Mouse (Mus musculus) cerebellum, postnatal 10 days (tissue): Measurements from ENCODE around the gene Insr.
"Not testable (repeated sequence)": the region's sequence is repeated elsewhere in the genome, so short reads cannot be mapped to it uniquely, and the experiment has no call there.

Source experiments
- DNase-seq, 2 experiments: peaks; one replicate each; pipeline ENCODE4 v3.0.0; 2021; ENCODE audit warnings: mixed read lengths in 2 of 2

Insr gene

GRCm38 (mm10) chr8:3230118-3231060, 49.0 kb downstream of the Insr start:
- no peak for DNase-seq

GRCm38 (mm10) chr8:3227423-3227822, 52.0 kb downstream of the Insr start:
- no peak for DNase-seq

- no peak for DNase-seq
Measured at GRCm38 (mm10) chr8:3225731-3226130, 53.7 kb downstream of the Insr start.

- no peak for DNase-seq
Measured at GRCm38 (mm10) chr8:3225184-3225583, 54.2 kb downstream of the Insr start.

GRCm38 (mm10) chr8:3222636-3222965, 56.8 kb downstream of the Insr start:
- DNase-seq: no peak

- DNase-seq: no peak
Measured at GRCm38 (mm10) chr8:3221960-3222635, 57.3 kb downstream of the Insr start.

- peak; percentile 91 to 95 for DNase-seq
Measured at GRCm38 (mm10) chr8:3221047-3221959, 58.1 kb downstream of the Insr start.

- DNase-seq: peak; percentile 57 to 59
Measured at GRCm38 (mm10) chr8:3220502-3220901, 58.9 kb downstream of the Insr start.

GRCm38 (mm10) chr8:3219921-3220411, 59.5 kb downstream of the Insr start:
- peak in 1 of 2 experiments; percentile 14 for DNase-seq

- no peak for DNase-seq
Measured at GRCm38 (mm10) chr8:3219266-3219665, 60.2 kb downstream of the Insr start.

- DNase-seq: peak; percentile 29 to 48
Measured at GRCm38 (mm10) chr8:3216541-3217092, 62.8 kb downstream of the Insr start.

GRCm38 (mm10) chr8:3215561-3215960, 63.9 kb downstream of the Insr start:
- no peak for DNase-seq

GRCm38 (mm10) chr8:3214601-3215000, 64.8 kb downstream of the Insr start:
- DNase-seq: no peak

GRCm38 (mm10) chr8:3211456-3211855, 68.0 kb downstream of the Insr start:
- peak; percentile 38 to 55 for DNase-seq

GRCm38 (mm10) chr8:3209960-3210359, 69.5 kb downstream of the Insr start:
- no peak for DNase-seq

- DNase-seq: no peak
Measured at GRCm38 (mm10) chr8:3209268-3209667, 70.1 kb downstream of the Insr start.

- no peak for DNase-seq
Measured at GRCm38 (mm10) chr8:3208729-3209128, 70.7 kb downstream of the Insr start.

- no peak for DNase-seq
Measured at GRCm38 (mm10) chr8:3204758-3205443, 74.5 kb downstream of the Insr start.

GRCm38 (mm10) chr8:3202792-3203191, 76.6 kb downstream of the Insr start:
- DNase-seq: no peak

GRCm38 (mm10) chr8:3194297-3194696, 85.1 kb downstream of the Insr start:
- DNase-seq: not testable (repeated sequence)

- no peak for DNase-seq
Measured at GRCm38 (mm10) chr8:3191006-3191405, 88.4 kb downstream of the Insr start.

GRCm38 (mm10) chr8:3187456-3187855, 92.0 kb downstream of the Insr start:
- DNase-seq: no peak
